Mouse (Mus musculus) forebrain, embryonic 13.5 days (tissue): ENCODE results near the gene Eif2b4. TPM values are rescaled to one million over a fixed set of nuclear protein-coding genes. Genes with fewer than 3 reads are reported as not detected.
A peak's percentile ranks its signal among the peaks of the same experiment; 100 is the strongest.
"Not testable (repeated sequence)": the region's sequence is repeated elsewhere in the genome, so short reads cannot be mapped to it uniquely, and the experiment has no call there.

Experiments used
- ATAC-seq: fragments of 200-750 bp; cut with Nextera tagmentation; 2 replicates; pipeline ENCODE4 v1.8.0; 2017
- H3K27ac ChIP-seq: fragments of 300-500 bp; sonication (generic); 2 replicates; pipeline ENCODE4 v1.5.1; 2015; ENCODE audit warnings: inconsistent platforms, mild to moderate bottlenecking, moderate library complexity
- H3K27me3 ChIP-seq: fragments of 300-500 bp; sonication (generic); 2 replicates; pipeline ENCODE4 v1.6.1; 2015; ENCODE audit warnings: mild to moderate bottlenecking, inconsistent platforms
- H3K36me3 ChIP-seq: fragments of 300-500 bp; sonication (generic); 2 replicates; pipeline ENCODE4 v1.6.1; 2015; ENCODE audit warnings: mild to moderate bottlenecking, inconsistent platforms; ENCODE audit not compliant: poor library complexity, severe bottlenecking
- H3K4me1 ChIP-seq: fragments of 300-500 bp; sonication (generic); 2 replicates; pipeline ENCODE4 v1.6.1; 2015; ENCODE audit warnings: inconsistent platforms
- H3K4me2 ChIP-seq: fragments of 300-500 bp; sonication (generic); 2 replicates; pipeline ENCODE4 v1.6.1; 2015; ENCODE audit warnings: inconsistent platforms, mild to moderate bottlenecking, moderate library complexity
- H3K4me3 ChIP-seq: fragments of 300-500 bp; sonication (generic); 2 replicates; pipeline ENCODE4 v1.5.1; 2015; ENCODE audit warnings: mild to moderate bottlenecking, inconsistent platforms
- H3K9ac ChIP-seq: fragments of 300-500 bp; sonication (generic); 2 replicates; pipeline ENCODE4 v1.6.1; 2015; ENCODE audit warnings: mild to moderate bottlenecking, inconsistent platforms
- H3K9me3 ChIP-seq: fragments of 300-500 bp; sonication (generic); replicated peaks from 2 replicates; pipeline ENCODE4 v1.6.1; 2016; ENCODE audit warnings: inconsistent platforms
- WGBS: fragments of 180-500 bp; shearing (Covaris S2); methylation state at CpG from one replicate; pipeline ENCODE4 v1.1.7; 2015; 5-methylcytosine and 5-hydroxymethylcytosine counted together
- polyA plus RNA-seq: library from polyadenylated mRNA; unstranded; fragments of >200 nt; fragmentation: Nextera tagmentation; extraction: Ambion mirVana; gene quantifications from 2 replicates; pipeline ENCODE4 v1.2.1, GENCODE M21; 2015

The Eif2b4 gene
- polyA plus RNA-seq, 1 experiment from 2014 or later = 77.9 TPM

GRCm38 (mm10) chr5:31219070-31219469, 25.8 kb upstream of the Eif2b4 start:
- peak overlapping the region; percentile 90 for H3K4me3 ChIP-seq
- ATAC-seq = no peak
- no peaks in the 10 kb centered on the region for H3K27me3 ChIP-seq
- peak overlapping the region; percentile 79 for H3K4me2 ChIP-seq
- H3K36me3 ChIP-seq = no peaks in the 10 kb centered on the region
- H3K4me1 ChIP-seq = peaks cover 18% of the 10 kb centered on the region
- no peaks in the 10 kb centered on the region for H3K9me3 ChIP-seq
- H3K27ac ChIP-seq = no peak overlapping the region
- WGBS = 2% methylated on average over 2 of the region's 2 CpGs
- no peak overlapping the region; the same call in 1 of the 2 replicates for H3K9ac ChIP-seq

DNA sequence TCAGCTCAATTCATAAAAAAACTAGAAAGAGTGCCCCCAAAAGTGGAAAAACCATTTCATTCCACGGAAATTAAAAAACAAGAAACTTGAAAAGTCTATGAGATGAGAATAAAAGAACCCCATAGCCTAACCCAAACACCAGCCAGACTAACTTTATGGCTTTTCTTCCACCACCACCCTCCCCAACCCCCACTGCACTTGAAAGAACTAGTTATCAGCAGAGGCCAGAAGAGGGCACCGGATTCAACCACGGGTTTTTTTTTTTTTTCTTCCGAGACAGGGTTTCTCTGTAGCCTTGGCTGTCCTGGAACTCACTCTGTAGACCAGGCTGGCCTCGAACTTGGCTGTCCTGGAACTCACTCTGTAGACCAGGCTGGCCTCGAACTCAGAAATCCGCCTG, 25.1 kb upstream of the Eif2b4 start:
- ATAC-seq = no peak
- H3K9me3 ChIP-seq = no peaks in the 10 kb centered on the region
- H3K27me3 ChIP-seq = no peaks in the 10 kb centered on the region
- 69% methylated on average over 7 of the region's 7 CpGs for WGBS
- H3K4me3 ChIP-seq = no peak overlapping the region
- peaks cover 18% of the 10 kb centered on the region for H3K4me1 ChIP-seq
- no peak overlapping the region for H3K27ac ChIP-seq
- H3K9ac ChIP-seq = no peak overlapping the region
- H3K36me3 ChIP-seq = no peaks in the 10 kb centered on the region
- H3K4me2 ChIP-seq = peak overlapping the region; percentile 79; the same call in 1 of the 2 replicates

DNA sequence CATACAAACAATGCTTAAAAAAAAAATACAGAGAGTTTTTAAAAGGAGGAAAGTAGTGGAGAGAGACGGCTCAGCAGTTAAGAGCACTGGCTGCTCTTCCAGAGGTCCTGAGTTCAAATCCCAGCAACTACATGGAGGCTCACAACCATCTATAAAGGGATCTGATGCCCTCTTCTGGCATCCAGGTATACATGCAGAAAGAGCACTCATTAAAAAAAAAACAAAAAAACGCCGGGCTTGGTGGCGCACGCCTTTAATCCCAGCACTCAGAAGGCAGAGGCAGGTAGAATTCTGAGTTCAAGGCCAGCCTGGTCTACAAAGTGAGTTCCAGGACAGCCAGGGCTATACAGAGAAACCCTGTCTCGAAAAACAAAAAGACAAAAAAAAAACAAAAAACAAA, 23.3 kb upstream of the Eif2b4 start:
- not testable (repeated sequence) for H3K27me3 ChIP-seq, H3K4me2 ChIP-seq, H3K4me3 ChIP-seq, ATAC-seq, H3K9me3 ChIP-seq, H3K27ac ChIP-seq, H3K36me3 ChIP-seq, H3K9ac ChIP-seq
- peaks cover 18% of the 10 kb centered on the region for H3K4me1 ChIP-seq
- 96% methylated on average over 6 of the region's 6 CpGs for WGBS

DNA sequence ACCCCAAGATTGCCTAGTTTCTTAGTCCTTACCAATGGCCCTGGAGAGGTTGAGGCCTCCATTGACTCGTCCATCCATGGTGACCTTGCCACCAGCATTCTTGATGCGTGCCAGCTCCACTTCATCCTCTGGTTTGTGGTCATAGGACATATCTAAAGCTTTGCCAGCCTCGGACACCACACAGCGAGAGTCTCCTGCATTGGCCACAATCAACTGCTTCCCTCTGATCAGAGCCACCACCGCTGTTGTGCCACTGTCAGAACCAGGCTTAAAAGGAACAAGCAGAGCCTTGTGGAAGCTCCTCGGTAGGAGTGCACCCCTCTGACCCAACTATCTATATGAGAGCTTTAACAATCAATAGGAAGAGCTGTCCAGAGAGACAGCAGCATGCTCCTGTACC, 11.2 kb upstream of the Eif2b4 start:
- no peak for ATAC-seq
- Histone ChIP-seq H3K36me3 (peaks cover 66% of the 10 kb centered on the region), H3K4me1 (peaks cover 24% of the 10 kb centered on the region), H3K27ac (no peak overlapping the region), H3K9ac (no peak overlapping the region), H3K4me2 (no peak overlapping the region), H3K9me3 (peaks cover 5% of the 10 kb centered on the region), H3K27me3 (no peaks in the 10 kb centered on the region), H3K4me3 (no peak overlapping the region)
- WGBS = over 99% methylated on average over 6 of the region's 6 CpGs

- 86% methylated on average over 2 of the region's 2 CpGs for WGBS
- Histone ChIP-seq H3K36me3 (peaks cover 71% of the 10 kb centered on the region), H3K4me3 (no peak overlapping the region), H3K4me2 (no peak overlapping the region), H3K9ac (no peak overlapping the region), H3K27ac (no peak overlapping the region), H3K4me1 (peaks cover 24% of the 10 kb centered on the region), H3K9me3 (peaks cover 5% of the 10 kb centered on the region), H3K27me3 (no peaks in the 10 kb centered on the region)
- no peak for ATAC-seq
Observed at GRCm38 (mm10) chr5:31203866-31204265, 10.6 kb upstream of the Eif2b4 start.

DNA sequence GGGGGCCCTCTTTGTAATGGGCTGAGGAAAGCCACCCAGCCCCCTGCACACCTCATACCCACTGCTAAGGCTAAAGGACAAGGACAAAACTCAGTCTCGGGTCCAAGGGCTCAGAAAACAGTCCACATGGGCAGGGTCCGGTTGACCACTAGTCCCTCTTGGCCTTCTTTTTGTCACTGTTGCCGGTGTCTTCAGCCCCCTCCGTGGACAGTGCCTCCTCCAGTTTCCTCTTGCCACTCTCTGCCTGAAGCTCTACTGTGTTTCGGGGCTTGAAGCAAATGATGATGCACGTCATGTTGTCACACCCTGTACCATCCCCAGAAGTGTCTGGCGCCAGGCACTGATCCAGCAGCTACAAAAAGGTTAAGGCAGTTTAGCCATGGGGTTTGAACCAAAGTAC, 9.7 kb upstream of the Eif2b4 start:
- no peak for ATAC-seq
- whole genome bisulfite sequencing = 83% methylated on average over 7 of the region's 7 CpGs
- Histone ChIP-seq H3K4me2 (peak overlapping the region; percentile 70), H3K27me3 (no peaks in the 10 kb centered on the region), H3K9me3 (peaks cover 5% of the 10 kb centered on the region), H3K36me3 (peaks cover 80% of the 10 kb centered on the region), H3K27ac (peak overlapping the region; percentile 82), H3K4me1 (peaks cover 24% of the 10 kb centered on the region), H3K4me3 (peak overlapping the region; percentile 73), H3K9ac (peak overlapping the region; percentile 61)

- H3K9me3 ChIP-seq = peaks cover 5% of the 10 kb centered on the region
- H3K36me3 ChIP-seq = peaks cover 80% of the 10 kb centered on the region
- under 1% methylated on average over 53 of the region's 53 CpGs for WGBS
Observed at GRCm38 (mm10) chr5:31201742-31202590, 8.7 kb upstream of the Eif2b4 start, which contains the start of gene Zfp513. Gene Zfp513 (minus strand): TSS chr5:31202303.

GRCm38 (mm10) chr5:31201042-31201741, 8.0 kb upstream of the Eif2b4 start:
- Histone ChIP-seq H3K9ac (peak overlapping the region; percentile 89), H3K4me1 (peaks cover 24% of the 10 kb centered on the region), H3K27me3 (no peaks in the 10 kb centered on the region), H3K4me2 (peak overlapping the region; percentile 82), H3K9me3 (peaks cover 5% of the 10 kb centered on the region), H3K36me3 (peaks cover 81% of the 10 kb centered on the region), H3K4me3 (peak overlapping the region; percentile 73), H3K27ac (peak overlapping the region; percentile 79)
- 19% methylated on average over 13 of the region's 13 CpGs for WGBS
- no peak for ATAC-seq

More at GRCm38 (mm10) chr5:31201742-31202590, 8.7 kb upstream of the Eif2b4 start, which contains the start of gene Zfp513:
- no peaks in the 10 kb centered on the region for H3K27me3 ChIP-seq
- peaks cover 24% of the 10 kb centered on the region for H3K4me1 ChIP-seq
- peak within 1 kb of the TSS; percentile 73 for H3K4me3 ChIP-seq
- H3K27ac ChIP-seq = peak within 1 kb of the TSS; percentile 82
- peak within 1 kb of the TSS; percentile 89 for H3K9ac ChIP-seq
- ATAC-seq = peak; percentile 97
- peak within 1 kb of the TSS; percentile 82 for H3K4me2 ChIP-seq

DNA sequence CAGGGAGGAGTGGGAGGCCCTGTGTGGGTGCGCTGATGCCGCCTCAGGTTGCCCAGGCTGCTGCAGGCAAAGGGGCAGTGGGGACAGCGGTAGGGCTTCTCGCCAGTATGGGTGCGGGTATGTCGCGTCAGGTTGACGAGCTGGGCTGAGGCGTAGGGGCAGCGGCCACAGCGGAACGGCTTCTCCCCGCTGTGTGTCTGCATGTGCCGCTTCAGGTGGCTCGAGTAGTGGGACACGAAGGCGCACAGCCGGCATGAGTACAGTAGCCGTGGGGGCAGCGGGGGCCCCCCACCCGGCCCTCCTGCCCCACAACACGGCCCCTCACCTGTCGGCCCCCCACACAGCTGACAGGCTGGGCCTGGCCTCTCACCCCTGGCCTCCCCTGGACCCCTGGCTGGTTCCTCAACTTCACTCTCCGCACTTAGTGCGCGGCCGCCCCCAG, 7.1 kb upstream of the Eif2b4 start:
- WGBS = 92% methylated on average over 27 of the region's 27 CpGs
- Histone ChIP-seq H3K9ac (peak overlapping the region; percentile 26; the same call in 1 of the 2 replicates), H3K27me3 (no peaks in the 10 kb centered on the region), H3K4me3 (peak overlapping the region; percentile 3), H3K4me2 (peak overlapping the region; percentile 82), H3K4me1 (peaks cover 24% of the 10 kb centered on the region), H3K27ac (no peak overlapping the region), H3K9me3 (peaks cover 5% of the 10 kb centered on the region), H3K36me3 (peaks cover 81% of the 10 kb centered on the region)
- no peak for ATAC-seq

DNA sequence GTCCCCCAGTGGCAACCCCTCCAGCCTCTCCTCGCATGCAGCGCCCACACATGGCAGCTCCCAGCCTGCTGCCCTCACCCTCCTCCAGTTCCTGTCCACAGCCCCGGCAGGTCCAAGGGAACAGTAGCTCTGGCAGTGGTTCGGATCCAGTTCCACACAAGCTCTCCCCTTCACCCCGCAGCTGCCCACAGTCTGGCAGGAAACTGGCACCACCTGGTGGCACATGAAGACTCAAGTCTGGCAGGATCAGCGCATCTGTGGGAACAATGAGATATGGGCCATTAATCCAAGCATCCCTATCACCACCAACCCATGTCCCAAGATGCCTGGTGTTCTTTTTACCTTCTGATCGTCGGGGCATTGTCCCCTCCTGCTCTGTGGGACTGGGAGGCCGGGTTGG, 6.7 kb upstream of the Eif2b4 start:
- Histone ChIP-seq H3K4me1 (peaks cover 24% of the 10 kb centered on the region), H3K36me3 (peaks cover 81% of the 10 kb centered on the region), H3K9me3 (peaks cover 5% of the 10 kb centered on the region), H3K9ac (no peak overlapping the region), H3K27me3 (no peaks in the 10 kb centered on the region), H3K4me3 (peak overlapping the region; percentile 3), H3K27ac (no peak overlapping the region), H3K4me2 (no peak overlapping the region)
- ATAC-seq = no peak
- WGBS = 87% methylated on average over 9 of the region's 9 CpGs

DNA sequence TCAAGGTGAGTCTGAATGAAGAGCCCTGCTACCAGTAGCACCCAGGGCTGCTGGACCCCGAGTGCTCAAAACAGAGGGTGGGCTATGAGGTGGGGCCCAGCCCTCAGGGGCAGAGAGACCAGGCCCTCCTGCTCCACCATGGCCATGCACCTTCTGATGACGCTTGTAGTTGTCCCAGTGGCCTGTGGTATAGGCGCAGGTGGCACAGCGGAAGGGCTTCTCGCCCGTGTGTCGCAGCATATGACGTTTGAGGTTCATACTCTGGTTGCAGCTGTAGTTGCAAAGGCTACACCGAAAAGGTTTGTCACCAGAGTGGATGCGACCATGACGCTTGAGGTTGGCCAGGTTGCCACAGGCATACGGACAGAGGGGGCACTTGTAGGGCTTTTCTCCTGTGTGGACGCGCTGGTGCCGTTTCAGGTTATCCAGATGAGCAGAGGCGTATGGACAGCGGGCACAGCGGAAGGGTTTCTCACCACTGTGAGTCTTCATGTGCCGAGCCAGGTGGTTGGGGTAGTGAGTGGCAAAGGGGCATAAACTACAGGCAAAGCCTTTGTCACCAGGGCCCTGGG, 6.2 kb upstream of the Eif2b4 start:
- no peak for ATAC-seq
- no peak overlapping the region for H3K27ac ChIP-seq
- 93% methylated on average over 19 of the region's 19 CpGs for WGBS
- H3K4me3 ChIP-seq = peak overlapping the region; percentile 1; the same call in 1 of the 2 replicates
- no peaks in the 10 kb centered on the region for H3K27me3 ChIP-seq
- H3K4me2 ChIP-seq = no peak overlapping the region
- H3K9ac ChIP-seq = no peak overlapping the region
- peaks cover 81% of the 10 kb centered on the region for H3K36me3 ChIP-seq
- peaks cover 5% of the 10 kb centered on the region for H3K9me3 ChIP-seq
- peaks cover 27% of the 10 kb centered on the region for H3K4me1 ChIP-seq
